Comparison of ENCODE assay signal across 8 mouse cellular contexts in the genomic region with DNA sequence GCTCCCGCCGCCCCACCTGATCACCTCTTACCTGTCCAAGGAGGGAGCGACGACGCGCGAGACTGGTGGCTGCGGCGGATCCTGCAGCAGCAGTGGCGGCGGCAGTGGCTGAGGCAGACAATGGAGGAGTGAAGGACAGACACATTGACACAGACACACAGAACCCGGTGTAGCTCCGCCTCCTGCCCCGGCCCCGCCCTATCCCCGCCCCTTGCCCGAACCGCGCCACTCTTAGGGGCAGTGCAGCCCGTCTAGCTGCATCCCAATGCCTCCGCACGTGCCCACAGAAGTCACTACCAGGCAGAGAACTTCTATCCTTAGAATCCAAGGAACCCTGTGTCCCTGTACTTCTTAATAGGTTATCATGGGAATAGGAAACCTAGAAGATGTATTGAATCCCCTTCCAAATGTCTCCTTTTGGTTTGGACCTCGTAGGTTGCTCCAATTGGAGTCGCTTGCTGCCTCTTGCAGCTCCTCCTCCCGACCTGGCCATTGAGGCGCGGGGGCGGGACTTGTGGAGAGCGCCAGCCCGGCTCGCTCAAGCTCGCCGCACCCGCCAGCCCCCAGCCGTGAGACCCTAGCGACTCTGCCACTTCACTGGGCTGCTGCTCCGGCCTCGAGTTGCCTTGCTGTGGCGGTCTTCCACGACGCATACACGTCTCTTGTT. TPM values are rescaled to one million over a fixed set of nuclear protein-coding genes. Genes with fewer than 3 reads are reported as not detected.
DNase-seq lines count a peak whose midpoint lies in the region; ATAC-seq lines count a peak whose summit lies in the region.

A gene (plus strand): TSS at position 478 of the 667 bp plus-strand sequence.

- peak; percentile 74 for ATAC-seq in inflammation-experienced regulatory T-cells, adult 6 months

- intact Hi-C loops in gastrocnemius, postnatal 14 days (cut with DNase I; ENCODE audit: low total_unique reads), result no loop called here
- intact Hi-C loops in left cerebral cortex, postnatal 14 days (cut with DNase I), result loop anchor here (5.0 to 10.0 kb wide), 2 partner anchors 112 to 259 kb away; a partner anchor contains a TSS

- DNase-seq in adrenal gland, adult (ENCODE audit: inconsistent age in 2 of 2, low spot score in 1 of 2), result peak; percentile 92 to 97
- DNase-seq in embryo, embryonic 10.5 days (ENCODE audit: low spot score), result peak; percentile 97
- peak; percentile 93 for DNase-seq in gastrocnemius, postnatal 14 days
- DNase-seq in left cerebral cortex, postnatal 14 days (ENCODE audit: low spot score in 2 of 2), result peak; percentile 88 to 93
- peak; percentile 94 for DNase-seq in mesoderm, embryonic 11.5 days (ENCODE audit: low read depth, low spot score)
- DNase-seq in right cerebral cortex, postnatal 36 days (ENCODE audit: low spot score in 2 of 2), result peak; percentile 82 to 83
- peak; percentile 96 for DNase-seq in yolk sac, embryonic 10.5 days (ENCODE audit: low spot score)

RNA-seq across cellular contexts. Expression of the gene that starts here (rescaled TPM):
- total RNA-seq in gastrocnemius, postnatal 14 days (2021), result 10 to 100 TPM; 10.0 to 11.0 TPM
- 10 to 100 TPM; 37.6 to 51.3 (median 47.3) TPM for polyA plus RNA-seq in inflammation-experienced regulatory T-cells, adult 6 months (2017; shearing (Covaris generic))
- 10 to 100 TPM; 50.3 to 53.3 TPM for total RNA-seq in left cerebral cortex, postnatal 14 days (2021)

Comparison
In these comparisons a context has a peak if more than half of its experiments do, and no peak if none do; other contexts are left out.
1. Peak in every context shown above with its lines: DNase-seq and ATAC-seq.
2. RNA of the gene that starts here (total RNA-seq): 50.3 to 53.3 TPM in left cerebral cortex, postnatal 14 days; 10.0 to 11.0 TPM in gastrocnemius, postnatal 14 days; every median in the first group is over 4 times any median in the second.